Mouse (Mus musculus) erythroblast, embryonic 14.5 days (primary cell): Measurements from ENCODE around the gene Tmem29.

Experiments
- GATA1 ChIP-seq: IDR thresholded peaks from 2 replicates; pipeline ENCODE4 v1.6.1; 2012; ENCODE audit warnings: low read length, inconsistent platforms, mixed read lengths
- TAL1 ChIP-seq: IDR thresholded peaks from 3 replicates; pipeline ENCODE4 v1.6.1; 2012; ENCODE audit warnings: low read length, inconsistent platforms, mixed read lengths

DNA sequence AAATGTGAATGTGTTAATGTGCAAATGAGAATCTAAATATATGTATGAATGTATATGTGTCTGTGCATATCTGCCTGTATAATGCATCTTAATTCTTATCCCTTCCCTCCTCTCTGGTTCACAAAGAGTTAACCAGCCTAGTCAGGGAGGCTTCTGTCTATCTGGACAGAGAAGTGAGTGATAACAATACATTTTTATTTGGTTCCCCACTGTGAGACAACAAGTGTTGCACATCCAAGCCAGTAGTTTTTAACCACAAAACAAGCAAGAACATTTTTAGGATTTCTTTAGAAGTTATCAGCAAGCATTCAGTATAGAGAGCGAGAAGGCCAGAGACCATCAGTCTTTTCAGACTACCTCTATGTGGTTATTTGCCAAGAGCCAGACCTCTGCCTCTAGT, 12.5 kb upstream of the Tmem29 start:
- TF ChIP-seq GATA1, result no peak
- no peak for TF ChIP-seq TAL1
